Mouse (Mus musculus) spleen, postnatal 14 days (tissue): ENCODE measurements around the gene Rps11.
A peak's percentile ranks its signal among the peaks of the same experiment; 100 is the strongest.
"Not testable (repeated sequence)": the region's sequence is repeated elsewhere in the genome, so short reads cannot be mapped to it uniquely, and the experiment has no call there.

Experiments
- DNase-seq, 2 experiments: peaks; one replicate each; pipeline ENCODE4 v3.0.0; 2021 to 2022; ENCODE audit warnings: low spot score in 2 of 2

The Rps11 gene

DNA sequence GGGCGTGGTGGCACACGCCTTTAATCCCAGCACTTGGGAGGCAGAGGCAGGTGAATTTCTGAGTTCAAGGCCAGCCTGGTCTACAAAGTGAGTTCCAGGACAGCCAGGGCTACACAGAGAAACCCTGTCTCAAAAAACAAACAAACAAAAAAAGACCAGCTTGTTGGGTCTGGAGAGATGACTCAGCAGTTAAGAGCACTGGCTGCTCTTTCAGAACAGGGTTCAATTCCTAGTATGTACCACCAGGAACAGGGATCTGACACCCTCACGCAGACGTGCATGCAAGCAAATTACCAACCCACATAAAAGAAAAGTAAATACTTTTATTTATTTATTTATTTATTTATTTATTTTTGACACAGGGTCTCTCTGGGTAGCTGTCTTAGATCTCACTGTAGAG is 14.2 kb downstream of the Rps11 start:
- DNase-seq: not testable (repeated sequence)

DNA sequence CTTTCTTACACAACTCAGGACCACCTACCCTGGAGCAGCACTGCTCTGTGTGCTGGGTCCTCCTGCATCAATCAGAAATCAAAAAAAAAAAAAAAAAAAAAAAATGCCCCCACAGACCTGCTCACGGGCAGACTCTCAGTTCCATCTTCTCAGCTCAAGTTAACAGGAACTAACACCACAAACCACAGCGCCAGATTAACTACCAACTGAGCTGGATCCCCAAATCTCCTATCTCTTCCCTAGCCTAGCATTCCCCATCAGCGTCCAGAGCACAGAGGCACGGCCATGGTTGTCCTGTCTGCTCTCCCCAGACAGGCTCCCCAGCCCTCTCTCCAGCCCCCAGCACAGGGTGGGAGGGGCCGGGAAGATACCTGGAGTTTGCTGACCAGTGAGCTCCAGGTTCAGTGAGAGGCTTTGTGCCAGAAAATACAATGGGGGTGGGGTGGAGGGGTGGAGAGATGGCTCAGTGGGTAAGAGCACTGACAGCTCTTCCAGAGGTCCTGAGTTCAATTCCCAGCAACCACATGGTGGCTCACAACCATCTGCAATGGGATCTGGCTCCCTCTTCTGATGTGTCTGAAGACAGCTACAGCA is 17.1 kb downstream of the Rps11 start:
- DNase-seq: no peak

DNA sequence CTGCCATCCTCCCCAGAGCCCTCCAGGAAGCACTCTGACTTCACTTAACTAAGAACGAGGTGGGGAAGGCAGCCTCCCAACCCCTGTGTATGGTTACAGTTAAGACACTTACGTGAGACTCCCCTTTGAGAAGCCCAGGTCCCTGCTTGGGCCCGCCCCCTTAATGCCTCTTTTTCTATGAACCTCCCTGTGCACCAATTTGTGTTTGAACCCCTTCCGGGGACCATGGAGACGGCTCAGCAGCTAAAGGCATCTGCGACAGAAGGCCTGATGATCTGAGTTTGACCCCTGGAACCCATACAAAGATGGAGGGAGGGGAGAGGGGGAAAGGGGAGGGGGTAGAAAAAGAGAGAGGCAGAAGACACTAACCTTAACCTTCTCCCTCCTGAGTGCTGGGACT is 17.8 kb downstream of the Rps11 start:
- no peak for DNase-seq

DNA sequence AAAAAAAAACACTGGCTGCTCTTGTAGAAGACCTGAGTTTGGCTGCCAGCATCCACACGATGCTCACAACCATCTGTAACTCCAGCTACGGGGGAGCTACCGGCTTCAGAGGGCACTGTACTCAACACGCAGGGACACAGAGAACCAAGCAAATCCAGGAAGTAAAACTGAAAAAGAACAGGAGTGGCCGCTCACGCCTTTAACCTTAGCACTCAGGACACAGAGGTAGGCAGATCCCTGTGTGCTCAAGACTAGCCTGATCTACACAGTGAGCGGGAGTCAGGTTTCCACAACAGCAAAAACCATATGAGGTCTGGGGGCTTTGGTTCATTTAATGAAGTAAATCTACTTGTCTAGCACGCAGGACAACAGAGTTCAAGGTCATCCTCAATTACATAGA is 18.7 kb downstream of the Rps11 start:
- DNase-seq: no peak

DNA sequence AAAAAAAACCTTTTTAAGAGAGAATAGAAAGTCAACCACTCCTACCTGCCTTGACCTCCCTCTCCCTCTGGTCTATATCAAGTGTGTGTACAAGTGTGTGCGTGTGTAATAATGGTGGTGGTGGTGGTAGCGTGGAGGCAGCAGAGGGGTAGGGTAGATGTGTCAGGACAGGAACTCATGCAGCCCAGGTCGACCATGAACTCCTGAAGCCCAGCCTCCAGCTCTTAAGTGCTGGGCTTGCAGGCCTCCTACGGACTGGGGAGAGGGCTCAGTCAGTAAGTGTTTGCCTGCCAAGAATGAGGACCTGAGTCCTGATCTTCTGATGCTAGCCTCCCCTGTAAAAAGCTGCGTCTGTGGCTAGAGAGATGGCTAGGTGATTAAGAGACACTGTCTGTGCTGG is 19.3 kb downstream of the Rps11 start:
- DNase-seq: no peak

DNA sequence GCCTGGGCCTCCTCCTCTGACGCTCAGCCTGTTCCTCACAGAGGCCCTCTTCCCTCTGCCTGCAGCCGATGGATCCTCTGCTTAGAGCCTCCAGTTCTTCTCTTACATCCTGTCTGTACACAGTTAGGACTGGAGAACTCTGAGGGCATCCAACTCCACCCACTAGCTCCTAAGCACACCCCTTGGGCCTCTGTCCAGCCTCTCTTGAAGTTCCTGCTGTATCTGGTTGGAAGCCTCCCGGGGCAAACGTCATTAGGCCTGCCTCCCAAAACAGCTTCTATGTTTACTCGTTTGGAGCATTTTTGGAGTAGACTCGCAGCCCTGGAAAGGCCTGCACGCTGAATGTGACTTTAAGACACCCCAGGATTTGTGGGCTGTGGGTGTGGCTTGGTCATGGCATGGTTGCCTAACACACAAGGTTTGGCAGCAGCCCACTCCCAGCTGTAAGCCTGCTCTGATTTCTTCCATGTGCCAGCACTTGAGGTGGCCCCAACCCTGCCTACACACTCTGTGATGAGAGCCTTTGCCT is 20.5 kb downstream of the Rps11 start, which contains the start of gene Fcgrt:
TSS of gene Fcgrt (minus strand) at position 200 of the 529 bp plus-strand sequence.
- no peak for DNase-seq

DNA sequence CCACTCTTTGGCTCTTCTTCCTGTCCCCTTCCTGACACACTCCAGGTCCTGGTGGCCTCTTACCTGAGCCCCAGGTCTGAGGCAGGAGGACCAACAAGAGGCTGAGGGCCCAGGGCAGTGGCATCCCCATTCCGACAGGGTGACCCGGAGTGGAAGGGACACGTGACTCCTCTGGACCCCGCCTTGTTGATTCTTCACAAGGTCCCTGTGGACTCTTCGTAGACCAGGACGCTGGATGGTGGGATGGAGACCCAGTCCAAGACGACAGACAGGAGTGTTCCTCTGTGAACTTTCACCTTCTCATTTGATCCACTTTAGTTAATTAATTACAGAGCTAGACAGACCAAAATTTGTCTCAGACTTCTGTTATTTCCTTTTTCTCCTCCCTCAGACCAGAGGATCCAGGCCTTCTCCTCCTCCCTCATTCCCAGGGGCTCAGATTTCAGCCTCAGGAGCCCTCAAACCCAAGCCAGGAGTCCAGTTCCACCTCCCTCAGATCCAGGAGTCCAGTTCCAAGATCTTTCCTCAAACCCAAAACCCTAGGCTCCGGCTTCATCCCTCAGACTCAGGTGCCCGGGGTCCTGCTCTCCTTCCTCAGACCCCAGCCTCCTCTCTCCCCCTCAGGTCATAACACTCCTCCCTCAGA is 21.2 kb downstream of the Rps11 start:
- no peak for DNase-seq

DNA sequence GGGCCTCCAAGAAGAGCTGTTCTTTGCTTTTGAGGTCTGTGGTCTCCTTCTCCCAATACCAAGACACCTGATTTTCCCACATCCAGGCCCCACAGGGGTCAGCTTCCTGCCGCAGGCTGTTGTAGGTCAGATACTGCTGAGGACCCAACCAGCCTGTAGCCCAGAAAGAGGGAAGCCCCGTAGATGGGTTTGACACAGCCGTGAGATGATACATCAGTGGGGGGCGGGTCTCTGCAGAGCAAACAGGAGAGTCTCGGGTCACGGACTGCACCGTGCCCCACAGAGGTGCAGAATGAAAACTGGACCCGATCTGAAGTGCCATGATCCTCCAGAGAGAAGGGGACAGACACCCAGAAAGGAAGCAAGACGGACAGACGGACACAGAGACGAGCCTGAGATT is 21.8 kb downstream of the Rps11 start:
- DNase-seq: no peak

DNA sequence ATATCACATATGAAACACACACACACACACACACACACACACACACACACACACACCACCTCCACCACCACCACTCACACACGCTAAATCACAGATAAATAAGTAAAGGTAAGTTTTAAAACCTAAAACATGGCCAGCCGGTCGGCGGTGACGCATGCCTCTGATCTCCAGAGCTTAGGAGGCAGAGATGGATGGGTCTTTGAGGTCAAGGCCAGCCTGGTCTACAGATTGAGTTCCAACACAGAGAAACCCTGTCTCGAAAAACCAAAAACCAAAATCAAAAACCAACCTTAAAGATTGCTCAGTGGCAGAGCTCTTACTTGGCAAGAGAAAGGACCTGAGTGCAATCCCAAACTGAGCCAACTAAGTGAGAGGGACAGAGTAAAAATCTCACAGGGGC is 24.2 kb downstream of the Rps11 start:
- DNase-seq: no peak

DNA sequence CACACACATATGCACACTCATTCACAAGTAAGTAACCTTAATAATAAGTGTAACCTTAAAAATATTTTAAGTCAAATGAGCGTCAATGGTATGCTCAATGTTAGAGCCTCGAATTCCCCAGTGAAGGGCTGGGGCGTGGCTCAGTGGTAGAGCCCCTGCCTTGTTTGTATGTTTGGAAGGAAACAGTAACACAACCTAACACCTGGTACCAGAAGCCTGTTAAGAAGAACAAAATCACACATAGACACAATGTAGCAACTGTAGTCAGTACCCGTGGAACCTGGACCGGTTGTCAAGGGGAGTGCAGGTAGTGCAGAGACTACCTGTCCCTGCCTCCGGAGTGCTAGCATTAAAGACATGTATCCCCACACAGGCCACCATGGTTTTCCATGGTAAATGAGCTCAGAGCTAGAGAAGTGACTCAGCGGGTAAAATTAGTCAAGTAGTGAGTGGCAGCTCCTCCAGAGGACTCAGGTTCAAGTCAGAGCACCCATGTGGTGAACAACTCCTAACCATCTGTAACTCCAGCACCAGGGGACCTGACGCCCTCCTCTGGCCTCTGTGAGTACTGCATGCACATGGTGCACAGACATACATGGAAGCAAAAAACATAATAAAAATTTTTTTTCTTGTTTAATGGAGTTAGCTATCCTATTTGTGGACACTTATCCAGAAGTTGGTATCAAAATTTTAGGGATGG is 25.5 kb downstream of the Rps11 start:
- DNase-seq: no peak

DNA sequence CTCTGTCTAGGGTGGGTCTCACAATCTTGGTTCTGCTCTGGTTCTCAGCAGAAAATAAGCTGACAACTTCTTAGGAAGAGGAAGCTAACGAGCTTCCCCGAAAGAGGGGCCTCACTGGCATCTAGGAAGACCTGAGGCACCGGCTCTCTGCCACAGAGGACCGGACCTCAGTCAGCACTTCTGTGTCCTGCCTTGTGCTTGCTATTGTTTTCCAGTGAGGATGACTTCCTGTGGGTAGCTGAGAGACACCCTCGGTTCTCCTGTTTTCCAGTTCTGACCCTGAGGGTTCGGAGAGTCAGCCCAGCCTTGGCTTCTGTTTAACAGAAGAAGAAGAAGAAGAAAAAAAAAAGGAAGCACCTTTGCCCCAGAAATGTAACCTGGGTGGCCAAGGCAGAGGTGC is 26.8 kb downstream of the Rps11 start:
- no peak for DNase-seq

DNA sequence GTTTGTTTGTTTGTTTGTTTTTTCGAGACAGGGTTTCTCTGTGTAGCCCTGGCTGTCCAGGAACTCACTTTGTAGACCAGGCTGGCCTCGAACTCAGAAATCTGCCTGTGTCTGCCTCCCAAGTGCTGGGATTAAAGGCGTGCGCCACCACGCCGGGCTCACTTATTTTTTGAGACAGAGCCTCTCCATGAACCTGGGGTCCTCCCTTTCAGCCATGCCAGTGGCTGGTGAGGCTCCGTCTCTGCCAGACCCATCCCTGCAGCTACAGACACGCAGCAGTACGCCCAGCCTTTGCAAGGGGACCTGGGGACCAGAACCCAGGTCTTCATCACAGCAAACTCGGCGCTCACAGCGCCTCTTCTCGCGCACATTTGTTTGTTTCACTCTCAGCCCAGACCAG is 28.3 kb downstream of the Rps11 start:
- not testable (repeated sequence) for DNase-seq

DNA sequence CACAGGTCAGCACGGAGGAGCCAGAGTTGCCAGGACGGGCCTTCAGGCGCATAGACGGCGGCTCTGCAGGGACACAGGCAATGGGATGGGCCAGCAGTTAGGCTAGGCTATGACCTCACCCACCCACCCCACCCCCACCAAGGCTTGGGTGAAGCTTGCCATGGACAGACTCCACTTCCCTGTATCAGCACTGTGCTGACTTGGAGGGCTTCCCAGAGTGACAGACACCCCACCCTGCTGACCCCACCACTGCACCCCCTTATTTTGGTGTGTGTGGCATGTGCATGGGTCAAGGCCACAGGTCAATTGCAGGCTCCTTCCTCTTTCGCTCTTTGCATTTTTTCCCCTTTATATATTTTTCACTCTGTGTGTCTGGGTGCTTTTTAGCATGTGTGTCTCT is 28.9 kb downstream of the Rps11 start:
- DNase-seq: no peak

DNA sequence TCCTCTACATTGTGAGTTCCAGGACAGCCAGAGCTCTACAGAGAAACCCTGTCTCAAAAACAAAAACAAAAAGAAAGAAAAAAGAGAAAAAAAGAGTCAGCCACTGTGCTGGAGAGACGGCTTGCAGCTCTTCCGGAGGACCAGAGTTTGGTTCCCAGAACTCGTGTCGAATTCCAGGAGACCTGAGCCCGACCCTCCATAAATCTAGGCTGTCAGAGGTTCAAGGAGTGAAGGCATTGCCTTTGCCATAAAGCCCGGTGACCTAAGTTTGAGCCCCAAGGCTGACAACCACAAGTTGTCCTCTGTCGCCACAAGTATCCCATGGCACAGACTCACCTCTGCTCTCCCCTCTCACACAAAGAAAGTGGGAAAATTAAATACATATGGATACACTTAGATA is 30.1 kb downstream of the Rps11 start:
- DNase-seq: no peak

DNA sequence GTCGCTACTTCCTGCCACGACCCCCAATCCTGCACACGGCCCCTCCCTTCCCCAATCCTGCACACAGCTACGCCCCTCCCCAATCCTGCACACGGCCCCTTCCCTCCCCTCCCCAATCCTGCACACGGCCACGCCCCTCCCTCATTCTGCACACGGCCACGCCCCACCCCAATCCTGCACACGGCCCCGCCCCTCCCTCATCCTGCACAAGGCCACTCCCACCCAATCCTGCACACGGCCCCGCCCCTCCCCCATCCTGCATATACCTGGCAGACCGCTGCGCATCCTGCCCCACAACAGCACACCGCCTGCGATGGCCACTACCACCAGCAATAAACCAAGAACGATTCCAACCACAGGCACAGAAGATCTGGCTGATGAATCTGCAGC is 30.7 kb downstream of the Rps11 start:
- no peak for DNase-seq

DNA sequence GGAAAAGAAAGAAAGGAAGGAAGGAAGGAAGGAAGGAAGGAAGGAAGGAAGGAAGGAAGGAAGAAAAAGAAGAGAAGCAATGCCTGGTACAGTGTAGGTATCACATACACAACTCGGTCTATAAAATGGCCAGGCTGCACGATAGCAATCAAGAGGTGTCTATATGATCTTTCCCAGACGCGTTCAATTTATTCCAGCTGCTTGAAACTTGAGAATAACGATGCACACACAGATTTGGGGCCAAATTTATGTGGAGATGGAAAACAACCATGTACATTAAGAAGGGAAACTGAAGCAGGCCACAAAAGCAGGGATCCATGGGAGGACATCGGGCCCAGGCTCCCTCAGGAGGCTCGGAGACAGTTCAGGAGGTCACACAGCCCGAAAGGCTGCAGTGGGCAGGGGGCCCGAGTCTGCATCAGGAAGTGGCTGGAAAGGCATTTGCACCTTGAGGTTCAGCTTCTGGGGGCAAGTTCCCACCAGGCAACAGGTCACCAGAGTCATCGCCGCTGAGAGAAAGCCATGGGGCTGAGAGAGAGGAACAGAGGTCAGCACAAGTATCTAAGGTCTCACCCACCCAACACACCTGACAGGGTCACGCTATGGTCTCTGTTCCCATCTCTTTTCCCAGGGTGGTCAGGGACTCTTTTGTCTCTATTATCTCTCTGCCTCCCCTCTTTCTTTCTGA is 31.3 kb downstream of the Rps11 start:
- DNase-seq: no peak

DNA sequence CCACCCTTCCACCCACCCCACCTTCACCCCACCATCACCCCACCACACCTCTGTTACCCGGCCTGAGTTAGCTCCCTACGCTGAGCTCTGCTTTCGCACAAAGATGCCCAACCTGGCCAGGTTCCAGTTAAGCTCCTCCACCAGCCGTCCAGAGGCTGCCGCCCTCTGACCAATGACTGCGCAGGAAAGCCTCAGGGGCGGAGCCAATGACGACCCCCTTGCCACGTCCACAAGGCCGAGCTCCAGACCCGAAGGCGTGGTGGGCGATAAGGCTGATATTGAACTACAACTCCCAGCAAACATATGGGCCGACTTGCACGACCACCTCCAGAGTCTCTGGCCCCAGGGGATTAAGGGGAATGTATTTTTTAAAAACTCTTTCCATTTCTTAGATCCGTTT is 32.2 kb downstream of the Rps11 start, which contains the start of gene Rcn3:
TSS of gene Rcn3 (minus strand) at position 174 of the 400 bp plus-strand sequence.
- DNase-seq: peak in 1 of 2 experiments; percentile 33

DNA sequence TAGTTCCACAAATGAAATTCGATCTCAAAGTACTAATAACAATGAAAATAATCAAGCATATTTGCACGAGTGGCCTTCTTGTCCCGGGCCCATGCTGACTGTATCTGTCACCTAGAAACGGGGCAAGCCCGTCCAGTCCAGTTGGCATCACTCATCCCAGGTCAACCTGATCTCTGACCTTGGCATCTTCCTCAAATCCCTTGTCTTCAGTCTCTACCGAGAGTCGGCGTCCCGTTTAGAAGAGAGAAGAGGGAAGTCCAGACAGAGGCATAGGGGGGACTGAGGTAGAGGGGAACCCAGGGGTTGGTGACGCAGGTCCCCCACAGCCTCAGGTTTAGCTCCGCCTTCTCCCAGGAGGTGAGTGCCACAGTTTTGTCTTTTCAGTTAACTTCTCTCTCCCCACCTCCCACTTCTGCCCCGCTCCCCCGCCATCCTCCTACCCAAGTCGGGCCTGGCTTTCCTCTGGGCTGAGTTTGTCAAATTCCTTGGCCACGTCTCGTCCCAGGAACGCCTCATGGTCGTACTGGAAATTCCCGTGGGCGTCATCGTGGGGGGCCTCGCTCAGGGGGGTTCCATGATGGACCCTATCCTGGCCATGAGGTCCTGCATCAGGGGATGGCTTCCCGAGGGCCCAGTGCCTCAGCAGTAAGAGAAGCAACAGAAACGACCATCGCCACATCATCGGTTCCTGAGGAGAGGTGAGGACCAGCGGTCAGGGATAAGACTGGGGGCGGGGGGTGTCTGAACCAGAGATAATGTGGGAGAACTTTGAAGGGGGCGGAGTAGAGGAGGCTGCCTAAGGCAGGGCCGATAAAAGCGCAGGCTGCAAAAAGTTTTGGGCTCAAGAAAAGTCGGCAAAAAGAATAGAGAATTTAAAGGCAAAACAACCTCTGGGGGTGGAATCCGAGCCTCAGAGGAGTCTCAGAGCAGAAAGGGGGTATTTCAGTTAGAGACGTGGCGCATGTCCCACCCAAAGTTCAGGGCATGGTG is 32.9 kb downstream of the Rps11 start:
- no peak for DNase-seq

DNA sequence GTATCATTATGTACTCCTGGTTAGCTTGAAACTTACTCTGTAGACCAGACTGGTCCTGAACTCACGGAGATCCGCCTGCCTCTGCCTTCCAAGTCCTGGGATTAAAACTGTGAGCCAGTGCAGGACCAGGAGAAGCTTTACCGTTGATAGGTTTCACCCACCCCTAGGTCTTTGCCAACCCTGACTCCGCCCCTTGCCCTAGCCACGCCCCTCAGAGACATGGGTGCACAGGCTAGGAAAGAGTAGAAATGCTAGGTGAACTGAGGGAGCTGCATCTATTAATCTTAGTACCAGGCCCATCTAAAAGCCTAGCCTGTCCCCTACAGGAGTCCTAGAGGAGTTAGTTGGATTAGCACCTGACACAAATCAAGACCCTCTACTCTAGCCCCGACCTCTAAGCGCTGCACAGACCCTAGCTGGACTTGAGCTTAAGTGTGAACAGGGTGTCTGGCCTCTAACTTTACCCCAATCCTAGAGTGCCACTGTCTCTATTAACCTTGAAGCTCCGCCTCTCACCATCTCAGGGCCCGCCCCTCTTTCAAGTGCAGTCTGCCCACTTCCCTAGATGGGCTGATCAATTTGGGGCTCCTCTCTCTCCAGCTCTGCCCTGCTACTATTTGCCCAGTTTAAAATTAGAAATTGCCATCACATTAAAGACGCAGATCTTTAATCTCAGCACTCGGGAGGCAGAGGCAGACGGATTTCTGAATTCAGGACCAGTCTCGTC is 33.8 kb downstream of the Rps11 start:
- peak in 1 of 2 experiments; percentile 31 for DNase-seq

DNA sequence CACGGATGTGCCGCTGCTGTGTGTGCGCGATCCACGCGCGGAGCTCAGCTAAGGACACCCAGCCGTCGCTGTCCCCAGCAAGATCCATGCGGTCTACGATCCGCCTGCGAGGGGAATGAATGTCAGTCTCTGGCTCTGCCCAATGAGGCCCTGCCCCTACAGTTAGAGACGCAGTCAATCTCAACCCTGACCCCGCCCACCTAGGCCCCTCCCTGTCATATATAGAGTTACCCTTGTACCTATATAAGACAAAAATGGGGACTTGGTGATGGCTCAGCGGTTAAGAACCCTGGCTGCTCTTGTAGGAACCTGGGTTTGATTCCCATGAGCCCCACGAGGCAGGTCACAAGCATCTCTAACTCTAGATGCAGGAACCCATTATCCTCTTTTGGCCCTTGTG is 35.6 kb downstream of the Rps11 start:
- DNase-seq: no peak
